Mouse (Mus musculus): ENCODE measurements around the gene Samhd1.
"Not testable (repeated sequence)": the region's sequence is repeated elsewhere in the genome, so short reads cannot be mapped to it uniquely, and the experiment has no call there.

The Samhd1 gene

GRCm38 (mm10) chr2:157135014-157135413 lies at the start of gene Samhd1:
Samhd1 (minus strand) TSS chr2:157135265.
- ATAC-seq (ENCODE audit: low TSS enrichment), result peak; percentile 98

- no peak for ATAC-seq (ENCODE audit: low TSS enrichment)
These were observed 43.1 kb upstream of the Samhd1 start for GRCm38 (mm10) chr2:157178167-157178566.

DNA sequence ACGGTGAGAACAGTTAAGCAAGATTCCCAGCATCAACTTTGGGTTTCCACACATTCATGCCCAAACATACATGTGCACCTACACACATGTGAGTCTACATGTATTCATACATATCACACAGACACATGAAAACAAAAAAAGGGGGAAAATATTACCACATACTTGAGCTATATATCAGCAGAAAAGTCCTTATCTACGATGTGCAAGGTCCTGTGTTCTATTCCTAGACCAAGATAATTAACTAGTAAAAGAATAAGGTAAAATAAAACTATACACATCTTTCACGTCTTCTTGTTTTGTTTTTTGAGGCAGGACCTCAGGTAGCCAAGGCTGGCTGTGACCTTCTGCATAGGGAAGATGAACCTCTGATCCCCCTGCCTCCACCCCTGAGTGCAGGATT lies 41.2 kb upstream of the Samhd1 start:
- ATAC-seq (ENCODE audit: low TSS enrichment), result no peak

- no peak for ATAC-seq (ENCODE audit: low TSS enrichment)
These were observed 39.4 kb upstream of the Samhd1 start for GRCm38 (mm10) chr2:157174416-157174815.

DNA sequence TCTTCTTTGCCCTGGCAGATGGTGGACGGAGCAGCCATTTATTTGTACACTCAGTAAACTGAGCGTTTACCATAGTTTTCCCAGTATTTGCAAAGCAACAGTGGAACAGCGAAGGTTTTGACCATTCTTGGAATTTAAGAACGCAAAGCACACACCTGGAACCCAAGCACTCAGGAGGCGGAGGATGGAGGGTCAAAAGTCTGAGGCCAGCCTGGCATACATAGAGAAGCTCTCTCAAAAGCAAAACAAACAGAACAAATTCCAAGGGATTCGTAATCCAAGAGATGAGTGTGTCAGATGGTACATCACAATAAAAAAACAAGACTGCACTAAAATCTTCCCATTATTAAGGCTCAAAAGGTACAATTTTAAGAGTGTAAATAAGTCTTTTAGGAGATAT lies 38.5 kb upstream of the Samhd1 start:
- ATAC-seq (ENCODE audit: low TSS enrichment), result no peak

GRCm38 (mm10) chr2:157172984-157173383 lies 37.9 kb upstream of the Samhd1 start:
- ATAC-seq (ENCODE audit: low TSS enrichment), result no peak

GRCm38 (mm10) chr2:157170626-157171025 lies 35.6 kb upstream of the Samhd1 start:
- no peak for ATAC-seq (ENCODE audit: low TSS enrichment)

DNA sequence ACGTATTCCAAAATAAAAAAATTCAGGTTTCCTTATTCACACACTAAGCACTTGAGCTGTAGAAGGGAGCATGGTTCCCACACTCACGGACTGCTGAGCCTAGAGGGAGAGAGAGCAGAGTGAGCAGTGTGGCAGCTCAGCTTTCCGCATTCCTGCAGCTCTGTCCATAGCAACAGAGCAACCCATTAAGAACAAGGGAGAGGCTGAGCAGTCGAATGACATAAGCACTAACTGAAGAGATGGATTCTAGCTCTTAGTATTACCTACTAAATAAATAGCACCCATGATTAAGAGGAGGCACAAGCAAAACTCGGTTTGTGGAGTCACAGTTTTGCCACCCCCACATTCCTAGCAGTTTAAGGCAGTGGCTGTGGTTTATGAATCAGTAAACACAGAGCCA lies 35.1 kb upstream of the Samhd1 start:
- no peak; the same call in 1 of the 2 replicates for ATAC-seq (ENCODE audit: low TSS enrichment)

DNA sequence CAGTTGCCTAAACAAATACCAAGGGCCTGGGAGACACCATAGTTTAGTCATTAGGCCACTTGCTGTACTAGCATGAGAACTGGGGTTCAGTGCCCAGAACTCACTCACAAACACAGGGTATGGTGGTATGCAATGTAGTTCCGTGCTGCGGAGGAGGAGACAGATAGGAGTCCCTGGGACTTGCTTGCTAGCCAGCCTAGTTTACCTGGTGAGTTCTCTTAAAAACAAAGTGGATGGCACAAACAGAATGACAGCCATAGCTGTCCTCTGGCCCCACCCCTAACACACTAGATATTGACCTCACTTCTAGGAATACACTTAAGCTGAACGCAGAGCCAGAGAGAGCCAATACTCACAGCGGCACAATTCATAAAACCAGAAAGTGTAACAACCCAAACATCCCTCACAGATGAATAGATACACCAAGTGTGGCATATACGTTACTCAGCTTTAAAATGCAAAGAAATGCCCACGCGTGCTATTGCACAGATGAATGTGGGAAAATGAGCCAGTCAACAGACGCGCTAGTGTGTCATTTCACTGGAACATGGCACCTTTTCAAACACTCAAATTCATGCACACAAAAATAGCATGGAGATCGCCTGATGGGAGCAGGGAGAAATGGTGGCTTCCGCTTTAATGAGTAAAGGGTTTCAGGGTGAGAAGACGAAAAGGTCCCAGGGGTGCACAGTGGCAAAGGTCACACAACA lies 31.5 kb upstream of the Samhd1 start:
- ATAC-seq (ENCODE audit: low TSS enrichment), result peak; percentile 85

DNA sequence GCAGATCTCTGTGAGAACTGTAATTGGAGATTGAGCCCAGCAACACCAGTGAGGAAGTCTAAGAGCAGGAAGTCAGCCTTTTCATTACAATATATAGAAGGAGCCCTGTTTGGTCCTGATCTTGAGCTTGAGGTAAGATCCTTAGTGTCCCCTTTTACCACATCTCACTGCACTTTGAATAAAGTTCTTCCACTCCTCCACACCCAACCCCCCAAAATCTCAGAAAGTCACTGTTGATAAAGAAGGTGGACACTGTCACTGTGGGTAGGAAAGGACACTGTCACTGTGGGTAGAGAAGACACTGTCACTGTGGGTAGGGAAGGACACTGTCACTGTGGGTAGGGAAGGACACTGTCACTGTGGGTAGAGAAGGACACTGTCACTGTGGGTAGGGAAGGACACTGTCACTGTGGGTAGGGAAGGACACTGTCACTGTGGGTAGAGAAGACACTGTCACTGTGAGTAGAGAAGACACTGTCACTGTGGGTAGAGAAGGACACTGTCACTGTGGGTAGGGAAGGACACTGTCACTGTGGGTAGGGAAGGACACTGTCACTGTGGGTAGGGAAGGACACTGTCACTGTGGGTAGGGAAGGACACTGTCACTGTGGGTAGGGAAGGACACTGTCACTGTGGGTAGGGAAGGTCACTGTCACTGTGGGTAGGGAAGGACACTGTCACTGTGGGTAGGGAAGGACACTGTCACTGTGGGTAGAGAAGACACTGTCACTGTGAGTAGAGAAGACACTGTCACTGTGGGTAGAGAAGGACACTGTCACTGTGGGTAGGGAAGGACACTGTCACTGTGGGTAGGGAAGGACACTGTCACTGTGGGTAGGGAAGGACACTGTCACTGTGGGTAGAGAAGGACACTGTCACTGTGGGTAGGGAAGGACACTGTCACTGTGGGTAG lies 30.5 kb upstream of the Samhd1 start:
- not testable (repeated sequence) for ATAC-seq (ENCODE audit: low TSS enrichment)

DNA sequence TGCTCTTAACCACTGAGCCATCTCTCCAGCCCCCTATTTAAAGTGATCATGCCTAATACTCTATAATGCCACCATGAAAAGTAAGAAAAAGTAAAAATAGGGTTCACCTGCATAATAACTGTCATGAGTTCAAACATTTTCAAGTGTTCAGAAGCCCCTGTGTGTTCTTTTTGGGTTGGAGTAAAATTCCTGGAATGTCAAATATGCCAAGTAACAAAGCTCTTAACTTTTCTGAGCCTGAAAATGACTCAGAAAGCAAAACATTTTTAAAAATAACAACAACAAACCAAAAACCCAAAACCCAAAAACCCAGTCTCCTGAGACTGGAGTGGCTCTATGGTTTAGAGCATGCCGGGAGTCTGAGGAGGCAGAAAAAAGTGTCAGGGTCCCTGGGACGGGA lies 29.0 kb upstream of the Samhd1 start:
- ATAC-seq (ENCODE audit: low TSS enrichment), result no peak

GRCm38 (mm10) chr2:157156079-157156478 lies 21.0 kb upstream of the Samhd1 start:
- no peak for ATAC-seq (ENCODE audit: low TSS enrichment)

GRCm38 (mm10) chr2:157153235-157153634 lies 18.2 kb upstream of the Samhd1 start:
- ATAC-seq (ENCODE audit: low TSS enrichment), result no peak

DNA sequence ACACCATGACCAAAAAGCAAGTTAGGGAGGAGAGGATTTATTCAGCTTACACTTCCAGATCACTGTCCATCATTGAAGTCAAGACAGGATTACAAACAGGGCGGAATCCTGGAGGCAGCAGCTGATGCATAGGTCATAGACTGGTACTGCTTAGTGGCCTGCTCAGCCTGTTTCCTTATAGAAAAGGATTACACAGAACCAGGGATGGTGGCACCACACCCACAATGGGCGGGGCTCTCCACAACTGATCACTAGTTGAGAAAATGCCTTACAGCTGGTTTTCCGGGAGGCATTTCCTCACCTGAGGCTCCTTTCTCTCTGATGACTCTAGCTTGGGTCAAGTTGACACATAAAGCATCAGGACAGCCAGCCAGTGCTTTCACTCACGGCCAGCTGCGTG lies 13.4 kb upstream of the Samhd1 start:
- no peak for ATAC-seq (ENCODE audit: low TSS enrichment)

- no peak for ATAC-seq (ENCODE audit: low TSS enrichment)
These were observed 12.4 kb upstream of the Samhd1 start for GRCm38 (mm10) chr2:157147397-157148020.

DNA sequence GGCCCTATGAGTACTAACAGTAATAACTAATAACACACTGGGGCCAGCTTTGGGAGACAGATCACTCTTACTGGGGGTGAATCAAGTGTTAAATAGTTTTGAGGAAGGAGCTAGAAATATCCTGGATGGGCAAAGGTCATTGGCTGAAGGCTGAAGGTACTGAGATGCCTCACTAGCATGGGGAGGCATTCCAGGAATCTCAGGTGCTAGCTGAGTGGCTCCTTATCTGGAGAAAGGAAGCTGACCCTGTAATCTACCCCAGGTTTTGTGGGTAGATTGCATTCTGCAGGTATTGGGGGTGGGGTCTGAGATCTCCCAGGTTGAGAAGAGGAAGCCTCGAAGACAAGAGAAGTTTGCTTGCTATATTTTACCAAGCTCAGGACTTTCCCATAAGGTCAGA lies 10.1 kb upstream of the Samhd1 start:
- ATAC-seq (ENCODE audit: low TSS enrichment), result no peak

DNA sequence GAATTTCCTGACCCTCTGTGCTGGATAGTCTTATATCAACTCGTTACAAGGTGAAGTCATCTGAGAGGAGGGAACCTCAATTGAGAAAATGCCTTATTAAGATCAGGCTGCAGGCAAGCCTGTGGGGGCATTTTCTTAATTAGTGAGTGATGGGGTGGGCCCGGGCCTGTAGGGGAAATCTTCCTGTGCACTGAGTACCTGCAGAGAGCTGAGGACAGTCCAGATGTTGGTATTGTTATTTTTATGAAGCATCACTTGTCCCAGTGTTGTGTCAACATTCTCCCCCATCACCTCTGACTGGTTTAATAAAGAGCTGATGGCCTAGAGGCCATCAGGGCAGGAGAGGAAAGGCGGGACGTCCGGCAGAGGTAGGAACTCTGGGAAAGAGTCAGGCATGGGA lies 9.1 kb upstream of the Samhd1 start:
- ATAC-seq (ENCODE audit: low TSS enrichment), result no peak

DNA sequence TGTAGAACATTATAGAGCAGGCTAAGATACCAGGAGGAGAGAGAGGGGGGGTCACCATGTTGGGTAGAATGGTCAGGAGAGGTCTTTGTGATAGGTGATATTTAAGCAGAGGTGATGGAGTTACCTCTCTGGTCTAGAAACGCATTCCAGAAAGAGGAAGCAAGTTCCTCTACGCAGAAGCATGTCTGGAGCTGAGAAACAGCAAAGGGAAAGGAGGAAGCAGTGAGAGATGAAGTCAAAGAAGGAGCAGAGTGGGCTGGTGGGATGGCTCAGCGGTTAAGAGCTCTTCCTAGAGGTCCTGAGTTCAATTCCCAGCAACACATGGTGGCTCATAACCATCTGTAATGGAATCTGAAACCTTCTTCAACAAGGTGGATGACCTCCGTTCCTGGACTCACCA lies 6.9 kb upstream of the Samhd1 start:
- no peak for ATAC-seq (ENCODE audit: low TSS enrichment)

- ATAC-seq (ENCODE audit: low TSS enrichment), result no peak
These were observed 4.3 kb upstream of the Samhd1 start for GRCm38 (mm10) chr2:157139251-157139802.

DNA sequence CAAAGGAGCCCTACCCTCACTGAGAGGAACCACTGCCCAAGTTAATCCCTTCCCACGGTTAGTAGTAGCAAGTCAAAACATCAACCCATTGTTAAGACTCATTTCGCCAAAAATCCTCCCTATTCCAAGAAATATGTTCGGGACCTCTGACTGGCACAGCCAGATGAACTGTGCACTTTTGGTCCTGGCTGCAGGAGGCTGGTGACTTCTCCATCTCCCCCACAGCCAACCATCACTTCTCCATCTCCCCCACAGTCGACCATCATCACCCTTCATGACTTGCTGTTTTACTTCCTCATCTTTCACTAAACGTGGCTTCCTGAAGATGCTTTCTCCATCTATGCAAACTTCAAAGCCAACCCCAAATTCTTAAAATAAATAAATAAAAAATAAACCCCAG lies 3.7 kb upstream of the Samhd1 start:
- no peak for ATAC-seq (ENCODE audit: low TSS enrichment)

- ATAC-seq (ENCODE audit: low TSS enrichment), result no peak
These were observed 3.1 kb upstream of the Samhd1 start for GRCm38 (mm10) chr2:157137959-157138731.

- no peak for ATAC-seq (ENCODE audit: low TSS enrichment)
These were observed 1.6 kb upstream of the Samhd1 start for GRCm38 (mm10) chr2:157136646-157137045.
